In genomic region chr11:46065201-46066011, GRCm38 (mm10) we compare ENCODE assay signal across 8 mouse cellular contexts. TPM values are rescaled to one million over a fixed set of nuclear protein-coding genes. Genes with fewer than 3 reads are reported as not detected.
DNase-seq lines count a peak whose midpoint lies in the region; ATAC-seq and TF ChIP-seq lines count a peak whose summit lies in the region.

No protein-coding gene starts in this region.

- peak; percentile 78 for TF ChIP-seq EP300 in heart, adult 2 months (IDR thresholded peaks at IDR 0.05; ENCODE audit: insufficient read depth, low read depth, low read length)

- TF ChIP-seq POLR2A in heart, adult 2 months (IDR thresholded peaks at IDR 0.05; ENCODE audit: insufficient read depth, low read depth, low read length): no peak

- intact Hi-C loops in heart, adult 2 months (cut with DNase I): loop anchor here (1.0 kb wide), 1 partner anchor 57 kb away; no protein-coding TSS in a partner anchor

- H3K4me1 ChIP-seq in heart, adult 2 months (ENCODE audit: control insufficient read depth, insufficient read depth, low read length): peaks cover 47% of the 10 kb centered on the region
- H3K4me1 ChIP-seq in liver, embryonic 16.5 days (ENCODE audit: control insufficient read depth, low read depth, low read length): peaks cover 4% of the 10 kb centered on the region

- H3K4me3 ChIP-seq in heart, adult 2 months: no peak overlapping the region; the same call in 1 of the 2 replicates
- H3K4me3 ChIP-seq in liver, embryonic 16.5 days (ENCODE audit: low read depth, low read length): no peak overlapping the region

- no peak overlapping the region for H3K9ac ChIP-seq in heart, adult 2 months (ENCODE audit: low read depth, low read length)
- no peak overlapping the region for H3K9ac ChIP-seq in liver, embryonic 16.5 days (ENCODE audit: low read depth, low read length)

- H3K4me2 ChIP-seq in liver, embryonic 16.5 days (ENCODE audit: low read depth, low read length): no peak overlapping the region

- no peak for TF ChIP-seq CTCF in heart, adult 2 months (IDR thresholded peaks at IDR 0.05)

- peaks cover 30% of the 10 kb centered on the region for H3K36me3 ChIP-seq in heart, adult 2 months (ENCODE audit: control insufficient read depth, insufficient read depth, low read length)
- H3K36me3 ChIP-seq in liver, embryonic 16.5 days (ENCODE audit: control insufficient read depth, insufficient read depth): no peaks in the 10 kb centered on the region

- no peaks in the 10 kb centered on the region for H3K9me3 ChIP-seq in liver, embryonic 16.5 days (replicated peaks; ENCODE audit: control insufficient read depth, low read length)

- WGBS in heart, adult 2 months: 5% methylated on average over 20 of the region's 21 CpGs
- 37% methylated on average over 21 of the region's 21 CpGs for WGBS in liver, embryonic 16.5 days (ENCODE audit: insufficient replicate concordance)

- peak overlapping the region; percentile 90 for H3K27ac ChIP-seq in heart, adult 2 months
- H3K27ac ChIP-seq in liver, embryonic 16.5 days (ENCODE audit: low read length): 0 out of 2 replicates have a peak overlapping the region, but pooled peaks have one; percentile 34

- H3K27me3 ChIP-seq in heart, adult 2 months (ENCODE audit: control insufficient read depth, insufficient read depth, low read length): no peaks in the 10 kb centered on the region
- no peaks in the 10 kb centered on the region; the same call in 1 of the 2 replicates for H3K27me3 ChIP-seq in liver, embryonic 16.5 days (ENCODE audit: control insufficient read depth, insufficient read depth, low read depth, low read length)

- peak; percentile 71 for ATAC-seq in liver, embryonic 16.5 days (ENCODE audit: low read depth)

- no peaks in the 10 kb centered on the region for H3K79me2 ChIP-seq in heart, adult 2 months (replicated peaks; ENCODE audit: control insufficient read depth, insufficient read depth, low read length)

- DNase-seq in right cerebral cortex, postnatal 25 days: peak; percentile 14
- no peak for DNase-seq in right cerebral cortex, postnatal 4 days
- DNase-seq in cerebellum, postnatal 25 days: peak; percentile 65 to 75
- DNase-seq in heart, adult 2 months: peak; percentile 77 to 87
- DNase-seq in kidney, adult 11 months: peak; percentile 76
- DNase-seq in ovary, postnatal 36 days (ENCODE audit: low spot score): peak; percentile 61
- no peak for DNase-seq in spleen, postnatal 36 days (ENCODE audit: low spot score in 2 of 2)

RNA-seq across cellular contexts. Expression of gene Adam19, which starts 9.6 kb away (rescaled TPM):
- total RNA-seq in heart, adult 2 months (2021): 10 to 100 TPM; 21.9 to 63.9 TPM
- polyA plus RNA-seq in heart, adult 2 months (2012; rRNA removed): 17.7 and 32.1 TPM in 2 replicates
- polyA plus RNA-seq in liver, embryonic 16.5 days (2015; fragmentation: Nextera tagmentation; extraction: Ambion mirVana): 0.92 and 1.4 TPM in 2 replicates

RNA-seq across cellular contexts. Expression of gene Gm12166, which starts 13.3 kb away (rescaled TPM):
- total RNA-seq in heart, adult 2 months (2021): 1 to 10 TPM; 1.2 to 1.6 TPM
- polyA plus RNA-seq in heart, adult 2 months (2012; rRNA removed): 4.4 and 4.6 TPM in 2 replicates
- polyA plus RNA-seq in liver, embryonic 16.5 days (2015; fragmentation: Nextera tagmentation; extraction: Ambion mirVana): 2.9 and 4.1 TPM in 2 replicates

Comparison
In these comparisons a context has a peak if more than half of its experiments do, and no peak if none do; other contexts are left out.
1. DNase-seq: peak in right cerebral cortex, postnatal 25 days (single experiment), cerebellum, postnatal 25 days (2 of 2), heart, adult 2 months (2 of 2), kidney, adult 11 months (single experiment) and ovary, postnatal 36 days (single experiment); none in right cerebral cortex, postnatal 4 days (single experiment) and spleen, postnatal 36 days (0 of 2).